Mouse (Mus musculus): Measurements from ENCODE around the gene Ntn3.

Ntn3 gene

GRCm38 (mm10) chr17:24191481-24191880 is 17.9 kb downstream of the Ntn3 start:
- DNase-seq (ENCODE audit: low read depth, low spot score), result no peak

- no peak for DNase-seq (ENCODE audit: low read depth, low spot score)
These were observed 18.4 kb downstream of the Ntn3 start for GRCm38 (mm10) chr17:24190934-24191333.

- no peak for DNase-seq (ENCODE audit: low read depth, low spot score)
These were observed 35.1 kb downstream of the Ntn3 start for GRCm38 (mm10) chr17:24174259-24174658.

- DNase-seq (ENCODE audit: low read depth, low spot score), result peak; percentile 85
These were observed 35.9 kb downstream of the Ntn3 start for GRCm38 (mm10) chr17:24173423-24173822.

GRCm38 (mm10) chr17:24171738-24172137 is 37.6 kb downstream of the Ntn3 start:
- DNase-seq (ENCODE audit: low read depth, low spot score), result no peak

- no peak for DNase-seq (ENCODE audit: low read depth, low spot score)
These were observed 38.6 kb downstream of the Ntn3 start for GRCm38 (mm10) chr17:24170729-24171128.

- DNase-seq (ENCODE audit: low read depth, low spot score), result no peak
These were observed 39.2 kb downstream of the Ntn3 start for GRCm38 (mm10) chr17:24170125-24170524.

GRCm38 (mm10) chr17:24169317-24170065 is 39.8 kb downstream of the Ntn3 start, which contains the start of gene Atp6v0c:
TSS of gene Atp6v0c (minus strand) at chr17:24169702.
- DNase-seq (ENCODE audit: low read depth, low spot score), result peak; percentile 96

- peak; percentile 83 for DNase-seq (ENCODE audit: low read depth, low spot score)
These were observed 40.6 kb downstream of the Ntn3 start for GRCm38 (mm10) chr17:24168590-24169277.

- no peak for DNase-seq (ENCODE audit: low read depth, low spot score)
These were observed 41.3 kb downstream of the Ntn3 start for GRCm38 (mm10) chr17:24167891-24168505.

- DNase-seq (ENCODE audit: low read depth, low spot score), result no peak
These were observed 42.2 kb downstream of the Ntn3 start for GRCm38 (mm10) chr17:24167120-24167519.

- DNase-seq (ENCODE audit: low read depth, low spot score), result no peak
These were observed 44.6 kb downstream of the Ntn3 start for GRCm38 (mm10) chr17:24164566-24165259.

GRCm38 (mm10) chr17:24163176-24163962 is 46.0 kb downstream of the Ntn3 start, which contains the start of gene Amdhd2:
TSS of gene Amdhd2 (minus strand) at chr17:24163766.
- DNase-seq (ENCODE audit: low read depth, low spot score), result peak; percentile 98

- DNase-seq (ENCODE audit: low read depth, low spot score), result peak; percentile 64
These were observed 46.7 kb downstream of the Ntn3 start for GRCm38 (mm10) chr17:24162584-24163175.

- DNase-seq (ENCODE audit: low read depth, low spot score), result peak; percentile 33
These were observed 47.9 kb downstream of the Ntn3 start for GRCm38 (mm10) chr17:24161466-24161865.

GRCm38 (mm10) chr17:24157526-24157925 is 51.8 kb downstream of the Ntn3 start:
- no peak for DNase-seq (ENCODE audit: low read depth, low spot score)

GRCm38 (mm10) chr17:24157121-24157520 is 52.2 kb downstream of the Ntn3 start:
- no peak for DNase-seq (ENCODE audit: low read depth, low spot score)

GRCm38 (mm10) chr17:24156394-24156793 is 52.9 kb downstream of the Ntn3 start:
- DNase-seq (ENCODE audit: low read depth, low spot score), result no peak

- no peak for DNase-seq (ENCODE audit: low read depth, low spot score)
These were observed 53.6 kb downstream of the Ntn3 start for GRCm38 (mm10) chr17:24155742-24156141.

- no peak for DNase-seq (ENCODE audit: low read depth, low spot score)
These were observed 54.9 kb downstream of the Ntn3 start for GRCm38 (mm10) chr17:24154463-24154862.

All from R1 (cell line).